ENCODE assay signal across 18 mouse cellular contexts in genomic region chr9:42032419-42032818, GRCm38 (mm10).
A peak's percentile ranks its signal among the peaks of the same experiment; 100 is the strongest.
DNase-seq lines count a peak whose midpoint lies in the region; ATAC-seq and TF ChIP-seq lines count a peak whose summit lies in the region.
"Had no signal": no experiment of that assay in that cellular context is flagged by ENCODE, and none has a peak within 500 bp of the region (broad histone marks: within the 10 kb centered on the region; RNA-seq: fewer than 3 reads in every experiment).

No protein-coding gene starts in this region.

- TF ChIP-seq CTCF in forebrain, postnatal 0 days (IDR thresholded peaks at IDR 0.05; ENCODE audit: low read depth): peak; percentile 9; the same call in 1 of the 2 replicates
- TF ChIP-seq CTCF in brain, embryonic 14.5 days (IDR thresholded peaks at IDR 0.05; ENCODE audit: borderline replicate concordance, extremely low read depth, insufficient read depth, insufficient read length): no peak
- 0 out of 2 replicates have a peak, but pooled peaks have one; percentile 2 for TF ChIP-seq CTCF in stomach, postnatal 0 days (IDR thresholded peaks at IDR 0.05; ENCODE audit: low read depth)

- WGBS in forebrain, postnatal 0 days: 66% methylated on average over 9 of the region's 9 CpGs
- WGBS in forebrain, embryonic 15.5 days: 72% methylated on average over 9 of the region's 9 CpGs
- 63% methylated on average over 9 of the region's 9 CpGs for WGBS in stomach, postnatal 0 days
- 61% methylated on average over 9 of the region's 9 CpGs for WGBS in embryonic facial prominence, embryonic 10.5 days

- H3K9ac ChIP-seq in forebrain, postnatal 0 days: no peak overlapping the region
- H3K9ac ChIP-seq in forebrain, embryonic 15.5 days (replicated peaks): no peak overlapping the region
- H3K9ac ChIP-seq in stomach, postnatal 0 days (ENCODE audit: low read length): no peak overlapping the region
- H3K9ac ChIP-seq: embryonic facial prominence, embryonic 13.5 days; liver, embryonic 14.5 days; stomach, embryonic 15.5 days had no signal

- no peak for ATAC-seq in forebrain, postnatal 0 days
- ATAC-seq in forebrain, embryonic 15.5 days (replicated peaks): no peak
- no peak for ATAC-seq in stomach, postnatal 0 days (ENCODE audit: low FRiP score, low TSS enrichment)
- ATAC-seq: intestine, embryonic 16.5 days; lung, postnatal 0 days had no signal

- peaks cover 13% of the 10 kb centered on the region; the same call in 1 of the 2 replicates for H3K36me3 ChIP-seq in forebrain, postnatal 0 days (ENCODE audit: insufficient read depth)
- H3K36me3 ChIP-seq in forebrain, embryonic 15.5 days: peaks cover 13% of the 10 kb centered on the region
- H3K36me3 ChIP-seq in stomach, postnatal 0 days (ENCODE audit: control insufficient read depth, insufficient read depth, low read length): no peaks in the 10 kb centered on the region; the same call in 1 of the 2 replicates
- 0 out of 2 replicates have a peak, but pooled peaks cover 3% of the 10 kb centered on the region for H3K36me3 ChIP-seq in embryonic facial prominence, embryonic 10.5 days (replicated peaks)
- H3K36me3 ChIP-seq: stomach, embryonic 15.5 days had no signal

- H3K4me1 ChIP-seq in forebrain, postnatal 0 days (ENCODE audit: insufficient read depth): no peaks in the 10 kb centered on the region
- no peaks in the 10 kb centered on the region for H3K4me1 ChIP-seq in forebrain, embryonic 15.5 days
- no peaks in the 10 kb centered on the region for H3K4me1 ChIP-seq in stomach, postnatal 0 days (replicated peaks; ENCODE audit: control insufficient read depth, insufficient read depth)
- H3K4me1 ChIP-seq in embryonic facial prominence, embryonic 10.5 days: peaks cover 23% of the 10 kb centered on the region
- H3K4me1 ChIP-seq: stomach, embryonic 15.5 days had no signal

- H3K27ac ChIP-seq in forebrain, postnatal 0 days (ENCODE audit: low read depth, low read length): no peak overlapping the region
- no peak overlapping the region for H3K27ac ChIP-seq in forebrain, embryonic 15.5 days (replicated peaks)
- no peak overlapping the region for H3K27ac ChIP-seq in stomach, postnatal 0 days (replicated peaks)
- H3K27ac ChIP-seq in embryonic facial prominence, embryonic 10.5 days (replicated peaks): no peak overlapping the region
- H3K27ac ChIP-seq: embryonic facial prominence, embryonic 13.5 days; hindbrain, embryonic 10.5 days; limb, embryonic 10.5 days; liver, embryonic 14.5 days; stomach, embryonic 15.5 days had no signal

- TF ChIP-seq POLR2A in brain, embryonic 14.5 days (IDR thresholded peaks at IDR 0.05; ENCODE audit: borderline replicate concordance, extremely low read depth, insufficient read depth, insufficient read length, poor library complexity, severe bottlenecking): no peak

- H3K27me3 ChIP-seq in forebrain, postnatal 0 days (ENCODE audit: insufficient read depth, low read length): no peaks in the 10 kb centered on the region
- no peaks in the 10 kb centered on the region for H3K27me3 ChIP-seq in forebrain, embryonic 15.5 days
- no peaks in the 10 kb centered on the region for H3K27me3 ChIP-seq in stomach, postnatal 0 days (ENCODE audit: control insufficient read depth, insufficient read depth, low read length)
- no peaks in the 10 kb centered on the region; the same call in none of the 2 replicates for H3K27me3 ChIP-seq in embryonic facial prominence, embryonic 10.5 days (replicated peaks; ENCODE audit: low read depth, poor library complexity, severe bottlenecking)
- H3K27me3 ChIP-seq: embryonic facial prominence, embryonic 13.5 days; stomach, embryonic 15.5 days had no signal

- no peak overlapping the region for H3K4me3 ChIP-seq in forebrain, postnatal 0 days (ENCODE audit: low read depth, low read length)
- H3K4me3 ChIP-seq in forebrain, embryonic 15.5 days: no peak overlapping the region
- H3K4me3 ChIP-seq in stomach, postnatal 0 days (ENCODE audit: low read depth, low read length): no peak overlapping the region
- H3K4me3 ChIP-seq in embryonic facial prominence, embryonic 10.5 days: no peak overlapping the region
- H3K4me3 ChIP-seq: embryonic facial prominence, embryonic 13.5 days; hindbrain, embryonic 10.5 days; limb, embryonic 10.5 days; stomach, embryonic 15.5 days had no signal

- TF ChIP-seq EP300 in stomach, postnatal 0 days (optimal IDR thresholded peaks at IDR 0.05): no peak

- no peak overlapping the region for H3K4me2 ChIP-seq in forebrain, postnatal 0 days (ENCODE audit: low read depth)
- no peak overlapping the region for H3K4me2 ChIP-seq in forebrain, embryonic 15.5 days (replicated peaks)
- no peak overlapping the region for H3K4me2 ChIP-seq in stomach, postnatal 0 days (replicated peaks; ENCODE audit: low read depth)
- H3K4me2 ChIP-seq: embryonic facial prominence, embryonic 13.5 days; stomach, embryonic 15.5 days had no signal

- no peaks in the 10 kb centered on the region for H3K9me3 ChIP-seq in forebrain, postnatal 0 days (ENCODE audit: low read length)
- H3K9me3 ChIP-seq in forebrain, embryonic 15.5 days: no peaks in the 10 kb centered on the region
- H3K9me3 ChIP-seq in stomach, postnatal 0 days (ENCODE audit: control insufficient read depth, low read length): no peaks in the 10 kb centered on the region
- no peaks in the 10 kb centered on the region for H3K9me3 ChIP-seq in embryonic facial prominence, embryonic 10.5 days
- H3K9me3 ChIP-seq: embryonic facial prominence, embryonic 13.5 days; hindbrain, embryonic 10.5 days; limb, embryonic 10.5 days; stomach, embryonic 15.5 days had no signal

- no peak for DNase-seq in forebrain, postnatal 0 days
- DNase-seq in A20 (ENCODE audit: low read depth, low spot score): peak; percentile 10
- peak; percentile 53 for DNase-seq in brain, embryonic 14.5 days (ENCODE audit: low read depth)
- DNase-seq in stomach, postnatal 0 days (ENCODE audit: low spot score): no peak
- DNase-seq in kidney, adult 18-20 months: no peak
- no peak for DNase-seq in testis, postnatal 10 days (ENCODE audit: low spot score)
- no peak for DNase-seq in embryonic facial prominence, embryonic 10.5 days (ENCODE audit: low spot score)
- DNase-seq: adrenal gland, postnatal 25 days; cerebellum, postnatal 25 days; kidney, postnatal 14 days had no signal

Comparison
In these comparisons a context has a peak if more than half of its experiments do, and no peak if none do; other contexts are left out.
1. DNase-seq: peak in A20 (single experiment) and brain, embryonic 14.5 days (single experiment); none in forebrain, postnatal 0 days (single experiment), stomach, postnatal 0 days (single experiment), kidney, adult 18-20 months (single experiment), testis, postnatal 10 days (single experiment) and embryonic facial prominence, embryonic 10.5 days (single experiment).